Mouse (Mus musculus): ENCODE measurements around the gene Homer2. TPM values are rescaled to one million over a fixed set of nuclear protein-coding genes. Genes with fewer than 3 reads are reported as not detected.

Gene Homer2
- polyA plus RNA-seq, 1 experiment from 2014 or later: 34.4 TPM

DNA sequence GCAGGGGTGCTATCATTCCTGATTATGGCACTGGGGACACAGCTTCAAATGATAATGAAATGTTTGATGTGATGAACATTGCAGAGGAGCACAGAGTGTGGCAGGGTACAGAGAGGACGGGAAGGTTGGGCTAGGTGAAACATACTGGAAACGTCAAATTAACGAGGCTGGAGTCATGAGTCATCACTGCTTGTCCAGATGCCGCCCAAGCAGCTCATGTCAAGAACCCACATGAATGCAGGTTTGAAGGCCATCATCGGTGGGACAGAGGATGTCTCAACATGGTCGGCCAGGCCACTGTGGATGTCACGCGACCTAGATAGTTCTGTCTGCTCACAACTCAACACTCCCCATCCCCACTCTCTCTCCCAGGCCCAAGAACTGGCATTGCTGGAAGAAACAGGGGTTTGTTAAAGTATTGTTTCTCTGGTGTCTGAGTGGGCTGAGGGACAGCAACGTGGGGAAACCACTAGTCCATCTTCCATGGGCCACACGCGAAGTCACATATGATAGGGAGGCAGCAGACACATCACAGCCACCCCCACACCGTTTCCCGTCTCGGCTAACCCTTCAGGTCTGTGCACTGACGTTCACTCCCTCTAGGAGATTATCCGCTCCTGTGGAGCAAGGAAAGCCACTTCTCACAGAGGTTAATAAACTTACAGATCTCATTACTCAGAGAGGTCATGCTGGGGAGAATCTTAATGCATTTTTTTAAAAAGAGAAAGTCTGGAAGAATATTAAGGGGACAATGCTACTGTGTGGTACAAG, 11.4 kb downstream of the Homer2 start:
- no peak overlapping the region for H3K27ac ChIP-seq (replicated peaks)
- H3K36me3 ChIP-seq: no peaks in the 10 kb centered on the region
- ATAC-seq (ENCODE audit: low FRiP score, low read depth): no peak
- WGBS: 80% methylated on average over 16 of the region's 16 CpGs
- H3K9ac ChIP-seq: no peak overlapping the region
- H3K9me3 ChIP-seq: no peaks in the 10 kb centered on the region
- H3K4me1 ChIP-seq (replicated peaks): no peaks in the 10 kb centered on the region
- no peaks in the 10 kb centered on the region for H3K27me3 ChIP-seq
- H3K4me2 ChIP-seq: no peak overlapping the region
- H3K4me3 ChIP-seq: no peak overlapping the region

GRCm38 (mm10) chr7:81691067-81691466, 16.3 kb downstream of the Homer2 start:
- Histone ChIP-seq H3K4me1 (replicated peaks) (peaks cover 7% of the 10 kb centered on the region; the same call in 1 of the 2 replicates), H3K27ac (replicated peaks) (no peak overlapping the region), H3K9me3 (no peaks in the 10 kb centered on the region), H3K4me3 (no peak overlapping the region), H3K4me2 (no peak overlapping the region), H3K9ac (no peak overlapping the region), H3K36me3 (no peaks in the 10 kb centered on the region), H3K27me3 (no peaks in the 10 kb centered on the region)
- 94% methylated on average over 5 of the region's 5 CpGs for WGBS
- ATAC-seq (ENCODE audit: low FRiP score, low read depth): no peak

- no peak overlapping the region for H3K27ac ChIP-seq (replicated peaks)
- H3K36me3 ChIP-seq: no peaks in the 10 kb centered on the region
- peaks cover 7% of the 10 kb centered on the region; the same call in 1 of the 2 replicates for H3K4me1 ChIP-seq (replicated peaks)
- no peak for ATAC-seq (ENCODE audit: low FRiP score, low read depth)
- no peak overlapping the region for H3K4me3 ChIP-seq
- H3K9ac ChIP-seq: no peak overlapping the region
- no peak overlapping the region for H3K4me2 ChIP-seq
- H3K9me3 ChIP-seq: no peaks in the 10 kb centered on the region
- no peaks in the 10 kb centered on the region for H3K27me3 ChIP-seq
- 41% methylated on average over 8 of the region's 8 CpGs for WGBS
Measured at GRCm38 (mm10) chr7:81689116-81689681, 18.1 kb downstream of the Homer2 start.

DNA sequence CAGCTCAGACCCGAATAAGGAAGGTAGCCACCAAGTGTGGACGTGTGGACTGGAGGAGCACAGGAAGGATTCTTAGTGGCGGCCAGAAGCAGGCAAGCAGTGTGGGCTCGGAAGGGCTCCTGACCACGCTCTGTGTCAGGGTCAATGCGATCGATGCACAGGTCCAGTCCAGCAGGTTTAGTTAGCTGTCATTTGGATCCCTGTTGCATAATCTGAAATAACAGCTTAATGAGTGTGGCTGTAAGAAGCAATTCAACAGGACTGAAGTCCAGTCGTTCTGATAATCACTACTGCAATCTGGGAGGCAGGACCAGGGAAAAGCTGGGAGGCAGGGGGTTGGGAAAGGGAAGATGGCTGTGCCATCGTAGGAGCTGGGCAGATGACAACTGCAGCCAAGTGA, 18.9 kb downstream of the Homer2 start:
- H3K9me3 ChIP-seq: no peaks in the 10 kb centered on the region
- WGBS: 83% methylated on average over 9 of the region's 9 CpGs
- H3K27me3 ChIP-seq: no peaks in the 10 kb centered on the region
- H3K4me1 ChIP-seq (replicated peaks): peaks cover 11% of the 10 kb centered on the region; the same call in 1 of the 2 replicates
- no peak overlapping the region for H3K9ac ChIP-seq
- no peak for ATAC-seq (ENCODE audit: low FRiP score, low read depth)
- no peaks in the 10 kb centered on the region for H3K36me3 ChIP-seq
- H3K4me3 ChIP-seq: no peak overlapping the region
- no peak overlapping the region for H3K4me2 ChIP-seq
- H3K27ac ChIP-seq (replicated peaks): no peak overlapping the region

DNA sequence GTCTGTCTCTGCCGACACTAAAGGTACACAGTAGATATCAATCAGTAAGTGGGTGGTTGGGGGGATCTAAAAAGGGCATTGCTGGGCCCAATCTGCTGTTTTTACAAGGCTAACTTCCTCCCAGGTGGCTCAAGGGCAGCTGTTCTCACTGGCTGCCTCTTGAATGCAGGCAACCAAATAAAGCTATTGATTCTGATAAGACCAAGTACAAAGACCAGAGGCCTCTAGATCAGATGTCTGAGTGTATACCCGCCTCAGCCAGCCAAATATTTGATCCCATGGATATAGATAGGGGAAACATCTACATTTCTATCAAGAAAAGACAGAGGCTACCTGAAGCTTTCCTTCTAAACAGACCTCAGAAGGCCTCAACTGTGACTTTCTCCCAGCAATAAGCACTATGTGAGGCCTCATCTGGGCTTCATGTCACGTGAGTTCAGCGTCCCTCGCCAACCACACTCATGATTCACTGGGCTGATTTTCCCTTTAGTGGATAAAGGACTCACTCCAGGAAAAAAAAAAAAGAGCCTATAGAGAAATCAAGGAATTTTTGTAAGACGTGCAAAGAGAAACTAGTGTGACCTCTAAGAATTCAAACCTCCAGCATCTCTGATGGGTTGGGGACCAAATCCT, 19.5 kb downstream of the Homer2 start:
- WGBS: 90% methylated on average over 6 of the region's 6 CpGs
- no peaks in the 10 kb centered on the region for H3K36me3 ChIP-seq
- H3K9me3 ChIP-seq: no peaks in the 10 kb centered on the region
- no peaks in the 10 kb centered on the region for H3K27me3 ChIP-seq
- ATAC-seq (ENCODE audit: low FRiP score, low read depth): no peak
- H3K9ac ChIP-seq: no peak overlapping the region
- no peak overlapping the region for H3K27ac ChIP-seq (replicated peaks)
- H3K4me2 ChIP-seq: no peak overlapping the region
- peaks cover 11% of the 10 kb centered on the region; the same call in 1 of the 2 replicates for H3K4me1 ChIP-seq (replicated peaks)
- no peak overlapping the region for H3K4me3 ChIP-seq

DNA sequence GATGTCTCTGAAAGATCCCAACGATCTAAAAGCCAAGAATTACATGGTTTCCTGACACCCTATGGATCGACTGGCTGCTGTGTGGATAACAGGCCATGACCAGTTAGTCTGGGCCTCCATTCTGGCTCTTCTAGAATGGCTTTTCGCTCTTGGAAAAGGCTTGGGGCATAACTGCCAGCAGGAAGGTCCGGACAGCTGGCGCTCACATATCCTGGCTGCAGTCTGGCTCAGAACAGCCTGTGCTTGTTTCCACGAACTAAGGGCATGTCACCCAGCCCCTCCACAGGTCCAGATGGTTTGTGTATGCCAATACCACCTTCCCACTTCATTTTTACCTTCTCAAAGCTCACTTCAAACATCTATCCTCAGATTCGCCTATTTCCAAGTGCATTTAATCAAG, 22.0 kb downstream of the Homer2 start:
- no peak overlapping the region for H3K4me3 ChIP-seq
- H3K36me3 ChIP-seq: no peaks in the 10 kb centered on the region
- WGBS: 74% methylated on average over 7 of the region's 7 CpGs
- no peaks in the 10 kb centered on the region for H3K9me3 ChIP-seq
- H3K27ac ChIP-seq (replicated peaks): no peak overlapping the region
- no peaks in the 10 kb centered on the region for H3K27me3 ChIP-seq
- ATAC-seq (ENCODE audit: low FRiP score, low read depth): peak; percentile 55; the same call in 1 of the 2 replicates
- no peak overlapping the region for H3K9ac ChIP-seq
- H3K4me1 ChIP-seq (replicated peaks): peaks cover 11% of the 10 kb centered on the region; the same call in 1 of the 2 replicates
- H3K4me2 ChIP-seq: no peak overlapping the region

GRCm38 (mm10) chr7:81683779-81684422, 23.4 kb downstream of the Homer2 start:
- H3K4me3 ChIP-seq: no peak overlapping the region
- H3K27me3 ChIP-seq: no peaks in the 10 kb centered on the region
- no peak overlapping the region for H3K27ac ChIP-seq (replicated peaks)
- no peak overlapping the region for H3K4me2 ChIP-seq
- H3K9me3 ChIP-seq: no peaks in the 10 kb centered on the region
- 0 out of 2 replicates have a peak, but pooled peaks cover 3% of the 10 kb centered on the region for H3K4me1 ChIP-seq (replicated peaks)
- 73% methylated on average over 7 of the region's 7 CpGs for WGBS
- no peak overlapping the region for H3K9ac ChIP-seq
- no peak for ATAC-seq (ENCODE audit: low FRiP score, low read depth)
- H3K36me3 ChIP-seq: no peaks in the 10 kb centered on the region

GRCm38 (mm10) chr7:81681386-81681785, 25.9 kb downstream of the Homer2 start:
- WGBS: 76% methylated on average over 3 of the region's 3 CpGs
- Histone ChIP-seq H3K9ac (no peak overlapping the region), H3K4me2 (no peak overlapping the region), H3K27ac (replicated peaks) (no peak overlapping the region), H3K4me1 (replicated peaks) (0 out of 2 replicates have a peak, but pooled peaks cover 3% of the 10 kb centered on the region), H3K4me3 (no peak overlapping the region), H3K27me3 (no peaks in the 10 kb centered on the region), H3K9me3 (no peaks in the 10 kb centered on the region), H3K36me3 (no peaks in the 10 kb centered on the region)
- ATAC-seq (ENCODE audit: low FRiP score, low read depth): no peak

- H3K9me3 ChIP-seq: no peaks in the 10 kb centered on the region
- H3K27me3 ChIP-seq: no peaks in the 10 kb centered on the region
- no peak overlapping the region for H3K9ac ChIP-seq
- no peaks in the 10 kb centered on the region for H3K36me3 ChIP-seq
- no peak overlapping the region for H3K4me3 ChIP-seq
- H3K4me2 ChIP-seq: peak overlapping the region; percentile 43
- peaks cover 14% of the 10 kb centered on the region for H3K4me1 ChIP-seq (replicated peaks)
- peak; percentile 83 for ATAC-seq (ENCODE audit: low FRiP score, low read depth)
- 38% methylated on average over 15 of the region's 15 CpGs for WGBS
- peak overlapping the region; percentile 78 for H3K27ac ChIP-seq (replicated peaks)
Measured at GRCm38 (mm10) chr7:81673359-81674013, 33.8 kb downstream of the Homer2 start.

DNA sequence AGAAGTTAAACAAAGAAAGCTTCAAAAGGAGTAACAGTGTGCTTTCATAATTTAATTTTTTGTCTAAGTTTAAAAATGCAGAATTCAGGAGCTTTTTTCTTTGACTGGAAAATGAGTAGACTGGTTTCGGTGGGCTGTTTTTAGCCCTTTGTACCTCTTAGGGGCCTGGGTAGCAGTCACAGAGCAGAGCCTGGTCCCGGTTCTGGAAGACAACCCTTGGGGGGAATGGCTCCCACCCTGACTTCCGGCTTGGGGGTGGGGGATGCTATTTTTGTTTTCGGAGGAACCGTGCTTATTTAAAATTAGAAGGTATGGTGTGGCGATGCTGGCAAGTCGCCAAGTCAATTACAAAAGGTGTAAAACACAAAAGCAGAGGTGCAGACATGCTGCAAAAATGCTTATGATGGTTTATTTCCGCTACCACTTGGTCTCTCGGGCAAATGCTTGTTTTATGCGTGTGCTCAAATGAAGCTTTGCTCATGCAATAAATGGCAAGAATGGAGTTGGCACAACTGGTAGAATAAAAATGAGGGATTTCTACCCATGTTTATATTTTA, 34.5 kb downstream of the Homer2 start:
- Histone ChIP-seq H3K4me3 (no peak overlapping the region), H3K9ac (no peak overlapping the region), H3K36me3 (no peaks in the 10 kb centered on the region), H3K27ac (replicated peaks) (peak overlapping the region; percentile 78), H3K27me3 (no peaks in the 10 kb centered on the region), H3K4me2 (peak overlapping the region; percentile 43), H3K9me3 (no peaks in the 10 kb centered on the region), H3K4me1 (replicated peaks) (peaks cover 14% of the 10 kb centered on the region)
- ATAC-seq (ENCODE audit: low FRiP score, low read depth): no peak
- 54% methylated on average over 10 of the region's 10 CpGs for whole genome bisulfite sequencing

GRCm38 (mm10) chr7:81667156-81667555, 40.2 kb downstream of the Homer2 start:
- no peak for ATAC-seq (ENCODE audit: low FRiP score, low read depth)
- no peak overlapping the region for H3K4me2 ChIP-seq
- no peak overlapping the region for H3K27ac ChIP-seq (replicated peaks)
- H3K4me3 ChIP-seq: no peak overlapping the region
- H3K36me3 ChIP-seq: no peaks in the 10 kb centered on the region
- WGBS: 86% methylated on average over 4 of the region's 4 CpGs
- H3K9me3 ChIP-seq: no peaks in the 10 kb centered on the region
- no peaks in the 10 kb centered on the region for H3K27me3 ChIP-seq
- no peak overlapping the region for H3K9ac ChIP-seq
- H3K4me1 ChIP-seq (replicated peaks): 0 out of 2 replicates have a peak, but pooled peaks cover 3% of the 10 kb centered on the region

Measured in hindbrain, embryonic 15.5 days (tissue).